Mouse (Mus musculus) heart, postnatal 36 days (tissue): ENCODE results near the gene Il9r. TPM values are rescaled to one million over a fixed set of nuclear protein-coding genes. Genes with fewer than 3 reads are reported as not detected.

ENCODE experiments used
- DNase-seq, 2 experiments: peaks; one replicate each; pipeline ENCODE4 v3.0.0; 2021 to 2022
- intact Hi-C: fragments of 180-260 bp; cut with DNase I; formaldehyde crosslinking; loops from one replicate; pipeline ENCODE4 v1.15.1; 2025
- total RNA-seq, 2 experiments: library from RNA; stranded (reverse); gene quantifications; 2 replicates each; pipeline ENCODE4 v1.2.3; 2021

Il9r gene
- total RNA-seq, 2 experiments from 2014 or later = 0.11 TPM; not detected in 1

DNA sequence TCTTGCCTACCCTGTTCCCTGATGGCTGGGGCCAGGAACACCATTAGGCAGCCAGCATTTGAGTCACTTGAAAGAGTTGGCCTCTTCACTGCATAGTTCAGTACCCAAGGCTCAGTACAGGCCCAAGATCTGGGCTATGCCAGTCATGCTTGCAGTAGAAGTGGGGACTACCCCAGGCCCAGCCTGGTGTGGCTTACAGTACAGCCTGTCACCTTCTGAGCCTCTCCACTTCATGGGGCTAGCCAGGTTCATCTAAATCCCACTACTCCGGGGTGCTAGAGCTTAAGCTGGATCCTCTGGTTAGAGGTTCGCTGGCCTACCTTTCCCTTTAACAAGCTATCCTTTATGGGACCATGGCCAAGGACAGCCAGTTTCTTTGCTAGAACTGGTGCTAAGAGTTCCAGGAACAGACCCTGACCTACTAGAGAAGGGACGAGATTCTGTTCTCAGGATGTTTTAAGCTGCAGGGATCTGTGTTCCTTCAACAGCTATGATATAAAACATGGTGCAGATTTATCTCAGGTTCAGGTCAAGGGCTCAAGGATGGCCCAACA lies 28.3 kb upstream of the Il9r start:
- intact Hi-C loops = no loop called here

DNA sequence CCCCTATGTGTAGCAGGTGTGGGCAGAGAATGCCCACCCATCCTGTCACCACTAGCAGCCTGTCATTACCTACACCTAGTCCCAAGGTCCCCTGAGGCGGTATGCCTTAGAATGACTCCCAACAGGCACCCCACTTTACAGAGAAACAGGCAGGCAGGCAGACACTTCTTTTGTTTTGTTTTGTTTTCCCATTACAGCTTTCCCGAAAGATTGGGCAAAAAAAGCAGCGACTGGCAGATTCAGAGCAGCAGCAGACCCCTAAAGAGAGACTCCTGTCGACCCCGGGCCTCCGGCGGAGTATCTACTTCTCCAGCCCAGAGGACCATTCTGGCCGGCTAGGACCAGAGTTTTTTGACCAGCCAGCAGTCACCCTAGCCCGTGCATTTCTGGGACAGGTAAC lies 27.5 kb upstream of the Il9r start:
- intact Hi-C loops = no loop called here
- no peak for DNase-seq

More for the DNA sequence above, 28.3 kb upstream of the Il9r start:
- no peak for DNase-seq

DNA sequence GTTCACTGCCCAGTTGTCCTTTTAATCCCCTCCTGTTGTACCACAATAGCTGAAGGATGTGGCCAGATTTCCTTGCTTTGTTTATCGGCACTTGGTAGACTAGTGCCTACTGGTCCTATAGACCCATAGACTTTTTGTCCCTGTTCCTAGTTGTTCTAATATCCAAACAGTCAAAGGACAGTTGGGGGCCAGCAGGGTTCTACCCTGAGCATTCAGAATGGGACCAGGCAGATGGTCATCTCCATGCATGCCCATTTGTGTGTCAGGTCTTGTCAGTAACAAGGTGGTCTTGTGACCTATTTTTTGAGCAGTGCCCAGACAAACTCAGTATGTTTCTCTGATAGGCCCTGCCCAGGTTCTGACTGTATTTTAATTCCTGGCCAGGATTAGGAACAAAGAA lies 27.0 kb upstream of the Il9r start:
- intact Hi-C loops = no loop called here
- no peak for DNase-seq

DNA sequence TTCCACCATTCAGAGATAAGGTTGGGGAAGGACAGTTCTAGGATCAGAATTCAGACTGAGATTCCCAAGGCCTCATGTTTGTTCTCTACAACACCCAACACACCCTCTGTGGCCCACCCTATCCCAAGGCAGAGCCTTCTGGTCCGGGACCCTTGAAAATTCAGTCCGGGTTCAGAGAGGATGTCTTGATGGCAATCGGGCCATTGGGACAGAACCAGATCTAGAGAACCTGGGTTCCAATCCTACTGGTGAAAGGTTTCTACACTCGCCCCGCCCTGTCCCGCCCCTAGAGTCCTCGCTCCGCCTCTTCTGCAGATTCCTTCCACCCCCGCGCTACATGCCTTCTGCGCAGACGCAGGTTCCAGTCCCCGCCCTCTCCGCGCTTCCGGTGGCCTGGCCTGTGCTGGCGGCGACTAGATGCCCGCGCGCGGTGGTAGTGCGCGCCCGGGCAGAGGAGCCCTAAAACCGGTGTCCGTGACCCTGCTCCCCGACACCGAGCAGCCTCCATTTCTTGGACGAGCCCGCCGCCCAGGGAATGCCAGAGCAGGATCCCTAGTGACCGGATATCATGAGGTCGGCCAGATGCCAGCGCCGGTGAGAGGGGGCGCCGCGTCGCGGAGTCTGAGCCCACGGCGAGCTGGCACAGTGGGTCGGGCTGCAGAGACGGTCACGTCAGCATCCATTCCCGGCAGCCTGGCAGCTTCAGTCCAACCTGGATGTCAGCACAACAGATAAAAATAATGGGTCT lies 26.2 kb upstream of the Il9r start, which contains the start of gene Mpg:
Gene Mpg (plus strand): TSS at position 382 of the 748 bp plus-strand sequence.
- intact Hi-C loops = no loop called here
- peak; percentile 91 to 92 for DNase-seq

DNA sequence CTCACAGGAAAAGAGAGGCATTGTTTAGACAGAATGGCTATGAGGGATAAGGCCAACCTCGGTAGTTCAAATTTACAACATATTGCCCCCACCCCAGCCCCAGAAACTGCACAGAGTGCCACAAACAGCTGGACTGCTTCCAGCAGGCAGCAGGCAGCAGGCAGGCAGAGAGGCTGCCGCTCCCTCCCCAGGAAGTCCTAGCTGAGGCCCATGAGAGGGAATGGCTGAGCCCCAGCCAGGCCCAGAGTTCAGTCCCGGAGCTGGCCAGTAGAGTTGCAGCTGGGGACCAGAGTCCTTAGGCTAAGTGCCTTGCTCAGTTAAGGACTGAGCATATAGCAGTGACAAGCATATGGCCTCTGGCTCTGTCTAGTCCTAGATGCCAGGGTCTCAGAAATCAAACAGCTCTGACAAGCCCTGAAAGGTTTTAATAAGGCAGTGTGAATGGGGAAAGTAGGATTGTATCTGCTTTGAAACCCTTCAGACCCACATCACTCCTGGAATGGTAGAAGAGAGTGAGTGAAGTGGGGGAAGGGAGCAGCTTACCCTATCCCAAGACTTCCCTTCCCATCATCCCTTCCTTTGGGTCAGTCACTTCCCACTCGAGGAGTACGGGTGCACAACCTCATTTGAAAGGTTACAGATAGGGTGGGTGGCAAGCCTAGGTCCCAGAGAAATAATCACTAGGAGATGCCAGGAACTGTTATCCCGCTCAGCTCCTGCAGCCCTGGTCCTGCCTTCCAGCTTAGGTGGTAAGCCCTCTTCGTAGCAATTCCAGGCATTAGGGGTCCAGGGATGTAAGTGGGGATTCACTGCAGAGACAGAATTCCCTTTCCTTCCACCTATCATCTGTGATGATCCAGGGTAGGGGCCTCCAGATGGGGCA lies 25.4 kb upstream of the Il9r start:
- DNase-seq = peak in 1 of 2 experiments; percentile 46
- intact Hi-C loops = no loop called here

DNA sequence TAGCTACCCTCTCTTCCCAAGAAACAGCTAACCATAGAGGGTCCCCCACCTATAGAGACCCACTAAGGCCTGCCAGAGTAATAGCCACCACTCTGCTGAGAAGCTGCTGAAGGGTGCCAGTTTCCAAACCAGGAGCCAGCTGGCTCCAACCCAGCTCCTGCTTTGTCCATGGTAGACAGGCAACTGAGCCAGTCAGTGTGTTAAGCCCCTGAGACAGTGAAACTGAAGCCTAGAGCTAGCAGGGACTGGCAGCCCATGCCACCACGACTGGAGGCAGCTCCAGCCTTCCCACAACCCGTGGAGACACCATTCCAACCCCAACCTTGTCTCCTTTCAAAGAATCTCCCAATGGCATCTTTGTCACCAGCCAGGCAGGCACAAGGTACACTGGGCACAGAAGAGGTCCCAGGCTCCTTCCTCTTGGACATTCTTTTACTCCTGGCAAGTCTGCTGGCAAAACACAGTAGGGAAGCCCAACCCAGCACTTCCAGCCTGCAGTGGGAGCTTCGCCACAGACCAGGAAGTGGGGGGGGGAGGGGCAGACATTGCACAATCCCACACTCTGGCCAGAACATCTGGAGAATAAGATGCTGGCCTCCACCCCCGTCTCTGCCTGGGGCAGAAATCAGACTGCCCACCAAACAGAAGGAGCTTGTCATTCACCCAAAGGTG lies 24.5 kb upstream of the Il9r start:
- intact Hi-C loops = no loop called here

DNA sequence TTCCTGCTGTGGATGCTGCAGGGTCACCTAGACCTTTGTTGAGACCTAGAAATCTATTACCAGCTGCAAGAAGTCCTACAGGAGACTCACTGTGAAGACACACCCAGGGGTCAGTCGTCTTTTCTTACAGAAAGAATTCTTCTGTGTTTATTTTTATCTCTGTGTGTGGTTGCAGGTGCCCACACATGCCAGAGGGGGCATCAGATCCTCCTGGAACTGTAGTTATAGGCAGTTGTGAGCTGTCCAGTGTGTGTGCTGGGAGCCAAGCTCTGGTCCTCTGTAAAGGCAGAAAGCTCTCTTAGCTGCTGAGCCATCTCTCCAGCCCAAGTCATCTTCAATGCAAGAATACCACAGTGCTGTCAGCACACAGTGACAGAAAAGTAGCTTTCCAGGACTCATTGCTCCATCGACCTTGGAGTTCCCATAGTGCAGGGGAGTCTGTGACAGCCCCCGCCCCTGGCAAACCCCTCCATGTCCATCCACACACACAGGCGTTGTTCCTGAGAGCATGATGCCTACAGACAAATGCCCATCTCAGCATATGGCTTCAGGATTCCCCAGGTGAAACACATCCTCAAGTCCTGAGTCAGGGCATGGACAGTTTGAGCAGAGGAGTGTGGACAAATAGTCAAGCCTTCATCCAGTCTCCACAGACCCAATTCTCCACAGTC lies 23.4 kb upstream of the Il9r start:
- DNase-seq = no peak
- intact Hi-C loops = no loop called here

More for the DNA sequence above, 24.5 kb upstream of the Il9r start:
- peak; percentile 86 to 89 for DNase-seq

DNA sequence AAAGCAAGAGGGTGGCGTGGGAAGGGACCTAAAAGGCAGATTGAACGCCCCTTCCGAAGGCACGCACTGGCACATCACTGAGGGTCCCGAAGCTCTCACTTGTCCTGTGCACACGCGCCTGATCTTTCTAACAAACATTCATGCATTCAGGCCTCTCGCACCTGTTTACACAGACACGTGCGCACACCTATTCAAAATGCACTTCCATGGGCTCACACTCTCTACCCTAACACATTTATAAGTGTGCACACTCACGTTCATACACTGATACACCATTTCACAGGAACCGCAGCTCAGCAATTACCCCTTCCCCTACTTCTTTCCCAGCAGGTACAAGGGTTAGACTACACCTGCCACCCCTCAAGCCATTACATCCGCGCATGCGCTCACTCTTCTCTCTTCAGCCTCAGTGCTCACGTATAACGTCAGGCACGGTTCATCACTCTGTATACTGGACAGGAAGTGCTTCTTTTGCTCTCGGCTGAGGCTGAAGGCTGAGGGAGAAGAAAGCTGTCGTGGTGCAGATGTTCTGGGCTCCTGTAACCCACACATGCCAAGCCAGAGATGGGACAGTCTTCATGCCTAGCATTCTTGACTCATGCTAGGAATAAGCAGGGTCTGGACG lies 22.6 kb upstream of the Il9r start:
- intact Hi-C loops = no loop called here
- DNase-seq = peak in 1 of 2 experiments; percentile 41

DNA sequence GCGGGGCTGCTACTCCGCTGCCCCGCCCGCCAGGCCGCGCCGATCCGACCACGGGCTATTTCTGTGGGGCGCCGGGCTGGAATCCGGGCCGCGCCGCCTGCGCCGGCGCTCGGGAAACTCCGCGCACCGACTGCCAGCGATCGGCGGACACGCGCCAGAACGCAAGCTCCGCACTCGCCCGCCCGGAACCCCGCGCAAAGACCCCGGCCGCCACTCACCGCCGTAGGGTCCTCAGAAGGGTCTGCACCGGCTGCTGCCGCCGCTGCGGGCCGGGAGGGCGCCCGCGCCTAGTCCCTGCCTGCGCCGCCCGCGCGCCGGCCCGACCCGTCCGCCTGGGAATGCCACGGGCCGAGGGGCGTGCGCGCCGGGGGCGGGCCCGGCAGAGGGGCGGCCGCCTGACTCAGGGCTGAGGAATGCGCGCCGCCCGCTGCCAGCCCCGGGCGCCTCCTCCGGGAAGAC lies 21.9 kb upstream of the Il9r start, which contains the start of gene Rhbdf1:
Gene Rhbdf1 (minus strand): TSS at position 350 of the 459 bp plus-strand sequence.
- intact Hi-C loops = no loop called here

DNA sequence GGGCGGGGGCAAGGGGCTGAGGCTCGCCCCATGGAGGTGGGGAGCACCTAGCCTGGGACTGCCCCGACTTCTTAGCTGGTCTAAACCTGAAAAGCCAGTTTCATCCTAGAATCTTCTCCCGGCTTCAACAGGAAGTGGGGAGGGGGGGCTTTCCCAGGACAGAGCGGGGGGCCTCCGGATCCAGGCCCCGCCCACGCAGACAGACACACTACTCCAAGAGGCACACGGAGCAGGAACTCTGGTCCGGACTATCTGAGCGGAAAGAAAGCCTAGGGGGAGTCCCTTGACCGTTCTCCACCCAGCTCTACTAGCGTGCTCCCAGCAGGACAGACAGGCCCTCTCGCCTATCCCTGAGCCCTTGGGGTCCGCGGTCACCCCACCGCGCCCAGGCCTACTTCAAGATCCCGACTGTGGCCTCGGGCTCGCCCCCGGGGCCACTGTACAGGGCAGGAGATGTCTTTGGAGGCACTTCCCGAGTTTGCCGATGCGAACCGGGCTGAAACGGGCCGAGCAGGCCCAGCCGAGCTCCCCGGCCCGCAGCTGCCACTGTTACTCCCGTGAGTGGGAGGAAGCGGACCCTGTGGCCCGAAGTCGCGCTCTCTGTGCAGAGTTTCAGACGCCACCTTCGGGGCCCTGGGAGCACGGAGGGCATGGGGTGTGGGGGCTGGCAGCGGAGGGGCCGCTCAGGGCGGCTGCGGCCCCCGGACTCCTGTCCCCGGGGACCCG lies 21.3 kb upstream of the Il9r start:
- intact Hi-C loops = no loop called here
- DNase-seq = peak; percentile 67 to 80

More for the DNA sequence above, 21.9 kb upstream of the Il9r start, which contains the start of gene Rhbdf1:
- peak in 1 of 2 experiments; percentile 73 for DNase-seq

DNA sequence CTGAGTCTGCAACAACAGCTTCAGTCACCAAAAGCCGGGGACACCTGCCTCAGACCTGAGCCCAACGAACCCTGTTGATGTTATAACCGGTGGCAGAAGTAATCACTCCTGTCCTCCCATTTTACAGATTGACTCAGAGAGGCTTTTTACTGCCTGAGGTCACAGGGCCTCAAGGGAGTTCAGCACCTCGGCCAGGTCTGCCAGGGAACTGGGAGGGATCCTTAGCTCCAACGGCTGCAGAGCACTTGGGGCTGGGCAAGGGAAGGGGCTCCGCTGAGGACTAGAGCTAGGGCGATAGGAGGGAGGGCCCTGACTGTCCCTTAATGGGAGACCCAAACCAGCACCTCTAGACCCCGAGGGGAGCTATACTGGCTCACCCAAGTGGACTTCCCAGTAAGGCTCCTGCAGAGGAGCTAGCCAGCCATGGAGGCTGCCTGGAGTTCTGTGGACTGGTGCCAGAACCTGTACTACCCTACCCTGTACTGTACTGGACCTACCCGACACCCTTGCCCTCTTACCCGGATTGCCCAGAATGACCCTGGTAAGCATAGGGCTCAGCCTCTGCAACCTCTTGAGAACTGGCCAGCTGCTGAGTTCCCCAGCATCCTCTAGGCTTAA lies 20.6 kb upstream of the Il9r start:
- intact Hi-C loops = no loop called here
- no peak for DNase-seq

DNA sequence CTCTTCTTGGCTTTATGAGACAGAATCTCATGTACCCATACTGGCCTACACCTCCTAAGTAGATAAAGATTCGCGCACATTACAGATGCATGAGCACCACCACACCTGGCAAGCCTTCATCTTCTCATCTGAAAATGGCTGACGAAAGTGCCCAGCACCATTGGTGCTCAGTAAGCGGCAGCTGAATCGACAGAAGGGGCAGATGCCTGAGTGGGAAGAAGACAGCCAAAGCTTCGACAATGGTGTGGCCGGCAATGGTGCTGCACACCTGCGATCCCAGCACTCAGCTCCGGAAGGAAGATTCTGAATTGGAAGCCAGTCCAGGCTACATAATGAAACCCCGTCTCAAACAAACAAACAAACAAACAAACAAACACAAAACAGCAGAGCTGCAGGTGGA lies 19.2 kb upstream of the Il9r start:
- no peak for DNase-seq
- intact Hi-C loops = no loop called here

DNA sequence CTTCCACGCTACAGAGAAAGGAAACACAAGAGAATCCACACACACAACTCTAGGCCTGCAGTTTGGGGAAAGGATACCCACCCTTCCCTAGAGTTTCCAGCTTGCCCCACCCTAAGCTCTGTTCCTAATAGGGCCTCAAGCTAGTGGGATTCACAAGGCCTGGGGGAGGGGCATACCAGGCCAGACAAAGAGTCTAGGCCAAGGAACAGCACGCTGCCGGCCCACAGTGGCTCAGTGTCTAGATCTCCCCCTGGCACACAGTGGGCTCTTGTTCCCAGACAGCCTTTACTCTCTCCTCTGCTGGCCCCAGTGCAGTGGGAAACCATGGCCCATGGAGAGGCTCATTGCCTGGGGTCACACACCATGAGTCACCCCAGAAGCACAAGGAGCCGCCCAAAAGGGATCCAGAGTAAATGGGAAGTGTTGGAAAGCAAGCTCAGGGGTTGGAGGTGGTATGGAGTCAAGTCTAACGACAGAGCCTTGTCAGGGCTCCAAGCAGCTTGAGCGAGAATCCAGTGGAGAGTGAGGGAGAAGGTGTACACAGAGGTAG lies 18.5 kb upstream of the Il9r start:
- DNase-seq = no peak
- intact Hi-C loops = no loop called here

DNA sequence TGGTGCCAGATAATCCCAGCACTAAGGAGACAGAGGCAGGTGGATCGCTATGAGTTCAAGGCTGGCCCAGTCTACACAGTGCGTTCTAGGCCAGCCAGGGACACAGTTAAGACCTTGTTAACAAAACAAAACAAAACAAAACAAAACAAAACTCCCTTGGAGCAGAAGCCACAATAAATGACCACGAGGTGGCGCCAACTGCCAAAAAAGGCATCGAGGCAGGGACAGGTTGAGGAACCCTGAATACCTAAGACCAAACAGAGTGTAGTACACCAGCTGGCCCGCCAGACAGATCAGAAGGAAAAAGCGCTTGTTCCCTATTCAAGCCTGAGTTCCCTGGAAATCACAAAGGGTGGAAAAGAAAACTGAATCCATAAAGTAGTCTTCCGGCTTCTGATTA lies 16.8 kb upstream of the Il9r start:
- intact Hi-C loops = loop anchor here (1.0 kb wide), 1 partner anchor 21 kb away; no protein-coding TSS in a partner anchor
- DNase-seq = peak; percentile 74 to 78

DNA sequence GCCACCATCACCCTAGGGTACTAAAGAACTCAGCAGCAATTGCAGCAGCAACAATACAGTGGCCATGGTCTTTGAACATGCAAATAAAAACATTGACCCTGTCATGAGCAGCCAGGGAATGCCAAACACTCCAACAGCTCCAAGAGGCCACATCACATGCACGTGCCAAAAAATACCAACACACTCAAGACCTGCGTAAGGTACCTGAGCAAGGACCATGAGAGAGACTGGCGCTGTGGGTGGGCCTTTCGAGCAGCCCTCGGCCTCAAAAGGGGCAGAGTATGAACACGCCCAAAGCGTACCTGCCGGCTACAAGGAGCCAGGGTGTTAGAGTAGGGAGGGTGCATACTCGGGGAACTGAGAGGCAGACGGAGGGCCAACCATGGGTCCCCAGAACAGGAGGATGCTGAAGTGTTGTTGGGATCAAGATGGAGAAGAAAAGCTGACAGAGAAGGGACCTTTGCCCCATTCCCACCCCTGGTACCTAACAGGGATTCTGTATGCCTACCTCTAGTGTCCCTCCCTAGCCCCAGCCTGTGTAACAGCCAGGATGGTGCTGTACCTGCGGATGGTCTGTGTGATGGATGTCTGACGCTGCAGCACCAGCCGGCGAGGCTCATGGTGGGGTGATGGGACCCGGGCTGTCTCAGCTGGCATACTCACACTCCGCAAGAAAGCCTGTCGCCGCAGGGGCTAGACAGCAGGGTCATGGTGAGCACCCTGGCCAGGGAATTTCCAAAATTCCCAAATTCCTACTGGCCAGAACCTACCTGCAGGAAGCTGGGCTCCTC lies 15.5 kb upstream of the Il9r start:
- DNase-seq = no peak
- intact Hi-C loops = no loop called here

DNA sequence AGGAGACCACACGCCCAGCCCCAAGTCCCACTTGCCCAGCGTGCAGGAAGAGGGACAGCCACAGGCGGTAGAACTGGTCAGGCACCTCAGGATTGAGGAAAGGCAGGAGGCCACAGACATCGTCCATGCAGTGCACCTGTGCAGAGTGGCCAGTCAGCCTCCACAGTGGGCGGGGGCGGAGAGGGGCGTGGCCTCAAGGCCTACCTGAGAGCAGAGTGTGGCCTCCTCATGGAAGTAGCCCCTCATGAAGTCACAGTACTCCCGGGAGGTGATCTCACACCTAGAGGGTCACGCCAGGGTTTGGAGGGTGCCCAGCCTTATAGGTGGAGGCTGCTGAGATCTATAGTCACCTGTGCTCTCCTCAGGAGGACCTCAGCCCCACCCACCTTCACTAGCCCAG lies 10.5 kb upstream of the Il9r start:
- intact Hi-C loops = no loop called here
- DNase-seq = no peak
